Mouse (Mus musculus) inflammation-experienced regulatory T-cells, adult 6 months (primary cell): ENCODE measurements around the gene Olfr1102. TPM values are rescaled to one million over a fixed set of nuclear protein-coding genes. Genes with fewer than 3 reads are reported as not detected.

Experiments
- ATAC-seq: one replicate; pipeline ENCODE4 v1.8.0; 2017
- polyA plus RNA-seq, 3 experiments: library from polyadenylated mRNA; unstranded; fragments of 100-300 nt; shearing (Covaris generic); gene quantifications; one replicate each; pipeline ENCODE4 v1.2.1; 2017

Gene Olfr1102
- not detected for polyA plus RNA-seq

GRCm38 (mm10) chr2:86998098-86998497 is at the start of gene Olfr1102:
Gene Olfr1102, plus strand, starts transcription at chr2:86998398.
- no peak for ATAC-seq

- no peak for ATAC-seq
Observed at GRCm38 (mm10) chr2:86960593-86960992, 37.6 kb upstream of the Olfr1102 start, which contains the start of gene Olfr1099. Gene Olfr1099, minus strand, starts transcription at chr2:86960693.

GRCm38 (mm10) chr2:86979854-86980253 is 18.3 kb upstream of the Olfr1102 start, which contains the start of gene Olfr1100:
Gene Olfr1100, minus strand, starts transcription at chr2:86979954.
- no peak for ATAC-seq

GRCm38 (mm10) chr2:86991121-86991520 is 7.1 kb upstream of the Olfr1102 start, which contains the start of gene Olfr1101:
Gene Olfr1101, minus strand, starts transcription at chr2:86991221.
- no peak for ATAC-seq

GRCm38 (mm10) chr2:87026980-87027379 is 28.8 kb downstream of the Olfr1102 start, which contains the start of gene Olfr1104:
Gene Olfr1104, minus strand, starts transcription at chr2:87027080.
- no peak for ATAC-seq

GRCm38 (mm10) chr2:87036431-87036830 is 38.2 kb downstream of the Olfr1102 start, which contains the start of gene Olfr1105:
Gene Olfr1105, minus strand, starts transcription at chr2:87036531.
- ATAC-seq: no peak

- ATAC-seq: no peak
Observed at GRCm38 (mm10) chr2:87052173-87052572, 54.0 kb downstream of the Olfr1102 start, which contains the start of gene Olfr1106. Gene Olfr1106, minus strand, starts transcription at chr2:87052273.

Other genes starting within 250 kb of the Olfr1102 start
- not detected for gene Olfr1090, start 239.4 kb upstream of the Olfr1102 start, polyA plus RNA-seq
- gene Olfr1093, start 215.9 kb upstream of the Olfr1102 start, polyA plus RNA-seq: not detected
- gene Olfr141, start 188.4 kb upstream of the Olfr1102 start, polyA plus RNA-seq: not detected
- gene Olfr1094, start 173.7 kb upstream of the Olfr1102 start, polyA plus RNA-seq: not detected
- gene Olfr1095, start 146.7 kb upstream of the Olfr1102 start, polyA plus RNA-seq: not detected
- gene Gm13723, start 123.6 kb upstream of the Olfr1102 start, polyA plus RNA-seq: not detected
- gene Olfr1097, start 106.2 kb upstream of the Olfr1102 start, polyA plus RNA-seq: not detected
- gene Olfr1098, start 73.9 kb upstream of the Olfr1102 start, polyA plus RNA-seq: not detected
- gene Olfr1099, start 37.7 kb upstream of the Olfr1102 start, polyA plus RNA-seq: not detected
- gene Olfr1100, start 18.4 kb upstream of the Olfr1102 start, polyA plus RNA-seq: not detected
- not detected for gene Olfr1101, start 7.2 kb upstream of the Olfr1102 start, polyA plus RNA-seq
- gene Olfr1104, start 28.7 kb downstream of the Olfr1102 start, polyA plus RNA-seq: not detected
- gene Olfr1105, start 38.1 kb downstream of the Olfr1102 start, polyA plus RNA-seq: not detected
- not detected for gene Olfr1106, start 53.9 kb downstream of the Olfr1102 start, polyA plus RNA-seq
- gene Olfr1107, start 77.4 kb downstream of the Olfr1102 start, polyA plus RNA-seq: not detected
- not detected for gene Olfr1109, start 97.6 kb downstream of the Olfr1102 start, polyA plus RNA-seq
- gene Olfr259, start 116.2 kb downstream of the Olfr1102 start, polyA plus RNA-seq: not detected
- gene Olfr1110, start 141.9 kb downstream of the Olfr1102 start, polyA plus RNA-seq: not detected
- not detected for gene Olfr1111, start 154.2 kb downstream of the Olfr1102 start, polyA plus RNA-seq
- not detected for gene Olfr1112, start 189.4 kb downstream of the Olfr1102 start, polyA plus RNA-seq
- gene Olfr1113, start 210.6 kb downstream of the Olfr1102 start, polyA plus RNA-seq: not detected
- not detected for gene Olfr1115, start 249.6 kb downstream of the Olfr1102 start, polyA plus RNA-seq